Mouse (Mus musculus) midbrain, embryonic 15.5 days (tissue): ENCODE data around the gene Rho. TPM values are rescaled to one million over a fixed set of nuclear protein-coding genes. Genes with fewer than 3 reads are reported as not detected.

Experiments
- ATAC-seq: fragments of 200-750 bp; cut with Nextera tagmentation; replicated peaks from 2 replicates; pipeline ENCODE4 v1.8.0; 2017; ENCODE audit warnings: moderate TSS enrichment
- H3K27ac ChIP-seq: fragments of 300-500 bp; sonication (generic); 2 replicates; pipeline ENCODE4 v1.5.1; 2015; ENCODE audit warnings: mild to moderate bottlenecking, inconsistent platforms
- H3K27me3 ChIP-seq: fragments of 300-500 bp; sonication (generic); replicated peaks from 2 replicates; pipeline ENCODE4 v1.6.1; 2015; ENCODE audit warnings: inconsistent platforms
- H3K36me3 ChIP-seq: fragments of 300-500 bp; sonication (generic); replicated peaks from 2 replicates; pipeline ENCODE4 v1.6.1; 2015; ENCODE audit warnings: inconsistent platforms
- H3K4me1 ChIP-seq: fragments of 300-500 bp; sonication (generic); 2 replicates; pipeline ENCODE4 v1.6.1; 2015; ENCODE audit warnings: inconsistent platforms
- H3K4me2 ChIP-seq: fragments of 300-500 bp; sonication (generic); 2 replicates; pipeline ENCODE4 v1.6.1; 2015; ENCODE audit warnings: inconsistent platforms, mild to moderate bottlenecking, moderate library complexity
- H3K4me3 ChIP-seq: fragments of 300-500 bp; sonication (generic); 2 replicates; pipeline ENCODE4 v1.5.1; 2015; ENCODE audit warnings: mild to moderate bottlenecking, inconsistent platforms
- H3K9ac ChIP-seq: fragments of 300-500 bp; sonication (generic); 2 replicates; pipeline ENCODE4 v1.6.1; 2015; ENCODE audit warnings: mild to moderate bottlenecking, inconsistent platforms
- H3K9me3 ChIP-seq: fragments of 300-500 bp; sonication (generic); 2 replicates; pipeline ENCODE4 v1.6.1; 2016; ENCODE audit warnings: inconsistent platforms
- WGBS: fragments of 180-500 bp; shearing (Covaris S2); methylation state at CpG from one replicate; pipeline ENCODE4 v1.1.7; 2015; ENCODE audit warnings: mixed read lengths; 5-methylcytosine and 5-hydroxymethylcytosine counted together
- polyA plus RNA-seq: library from polyadenylated mRNA; unstranded; fragments of >200 nt; fragmentation: Nextera tagmentation; extraction: Ambion mirVana; gene quantifications from 2 replicates; pipeline ENCODE4 v1.2.1, GENCODE M21; 2015

Rho gene
- polyA plus RNA-seq, 1 experiment from 2014 or later, result 0.18 TPM

DNA sequence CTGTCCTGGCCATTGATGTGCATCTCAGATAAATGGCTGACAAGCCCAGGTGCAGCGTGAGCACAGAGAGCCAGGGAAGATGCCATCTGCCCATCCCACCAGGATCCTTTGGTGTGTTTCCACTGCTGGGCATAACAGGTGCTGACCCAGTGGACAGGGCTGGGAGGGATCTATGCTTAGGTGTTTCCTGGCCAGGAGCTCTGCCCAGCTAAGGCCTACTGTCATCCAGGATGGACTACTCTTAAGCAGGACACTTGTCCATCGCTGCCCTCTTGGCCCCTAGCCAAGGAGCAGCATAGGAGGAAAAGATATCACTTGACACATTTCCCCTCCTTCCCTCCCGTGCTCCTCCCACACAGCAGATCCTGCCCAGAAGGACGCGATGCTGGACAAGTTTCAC lies 14.9 kb upstream of the Rho start:
- 91% methylated on average over 5 of the region's 5 CpGs for WGBS
- Histone ChIP-seq H3K4me2 (no peak overlapping the region), H3K9ac (no peak overlapping the region), H3K9me3 (no peaks in the 10 kb centered on the region), H3K4me3 (no peak overlapping the region), H3K27me3 (no peaks in the 10 kb centered on the region), H3K4me1 (peaks cover 6% of the 10 kb centered on the region), H3K36me3 (no peaks in the 10 kb centered on the region), H3K27ac (no peak overlapping the region)
- no peak for ATAC-seq

DNA sequence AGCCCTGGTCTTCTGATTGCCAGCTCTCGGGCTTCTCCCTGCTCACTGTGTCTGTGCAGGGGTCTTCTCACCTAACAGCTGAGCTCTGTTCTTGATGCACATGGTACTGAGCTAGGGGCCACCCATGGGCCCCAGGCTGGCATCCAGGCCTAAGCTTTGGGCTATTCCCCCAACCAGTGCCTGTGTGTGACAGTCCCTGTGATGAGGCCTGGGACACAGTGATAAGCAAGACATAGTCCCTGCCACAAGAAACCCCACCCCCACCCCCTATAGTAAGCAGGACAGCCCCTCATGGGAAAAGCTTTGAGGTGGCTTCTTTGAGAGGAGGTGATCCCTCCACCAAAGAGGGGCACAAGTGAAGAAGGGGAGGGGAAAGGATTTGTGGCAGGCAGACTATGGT lies 12.9 kb upstream of the Rho start:
- 90% methylated on average over 1 of the region's 1 CpGs for whole genome bisulfite sequencing
- no peaks in the 10 kb centered on the region for H3K27me3 ChIP-seq
- H3K4me1 ChIP-seq, result peaks cover 6% of the 10 kb centered on the region
- no peak overlapping the region for H3K4me3 ChIP-seq
- H3K36me3 ChIP-seq, result no peaks in the 10 kb centered on the region
- no peaks in the 10 kb centered on the region for H3K9me3 ChIP-seq
- H3K9ac ChIP-seq, result no peak overlapping the region
- ATAC-seq, result no peak
- no peak overlapping the region for H3K4me2 ChIP-seq
- no peak overlapping the region for H3K27ac ChIP-seq

DNA sequence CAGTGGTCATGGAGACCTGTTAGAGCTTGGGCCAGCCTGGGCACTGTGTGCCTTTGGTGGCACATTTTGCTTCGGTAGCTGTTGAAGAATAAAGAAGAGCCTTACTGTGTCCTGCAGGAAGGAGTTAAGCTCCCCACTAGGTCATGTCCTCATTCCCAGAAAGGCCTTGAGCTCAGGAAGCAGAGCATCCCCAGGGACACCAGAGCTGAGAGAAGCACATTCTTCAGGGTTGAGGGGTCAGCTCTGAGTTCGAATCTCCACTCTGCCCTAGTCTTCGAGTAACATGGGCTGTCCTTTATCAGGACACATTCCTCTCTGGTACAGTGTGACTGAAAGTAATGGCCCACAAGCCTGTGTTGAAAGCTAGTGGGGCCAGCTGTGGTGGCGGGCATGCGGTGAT lies 11.7 kb upstream of the Rho start:
- no peaks in the 10 kb centered on the region for H3K36me3 ChIP-seq
- 90% methylated on average over 5 of the region's 5 CpGs for WGBS
- no peak overlapping the region for H3K27ac ChIP-seq
- H3K4me3 ChIP-seq, result no peak overlapping the region
- H3K9ac ChIP-seq, result no peak overlapping the region
- H3K9me3 ChIP-seq, result no peaks in the 10 kb centered on the region
- ATAC-seq, result no peak
- H3K27me3 ChIP-seq, result no peaks in the 10 kb centered on the region
- H3K4me2 ChIP-seq, result no peak overlapping the region
- peaks cover 3% of the 10 kb centered on the region; the same call in 1 of the 2 replicates for H3K4me1 ChIP-seq

DNA sequence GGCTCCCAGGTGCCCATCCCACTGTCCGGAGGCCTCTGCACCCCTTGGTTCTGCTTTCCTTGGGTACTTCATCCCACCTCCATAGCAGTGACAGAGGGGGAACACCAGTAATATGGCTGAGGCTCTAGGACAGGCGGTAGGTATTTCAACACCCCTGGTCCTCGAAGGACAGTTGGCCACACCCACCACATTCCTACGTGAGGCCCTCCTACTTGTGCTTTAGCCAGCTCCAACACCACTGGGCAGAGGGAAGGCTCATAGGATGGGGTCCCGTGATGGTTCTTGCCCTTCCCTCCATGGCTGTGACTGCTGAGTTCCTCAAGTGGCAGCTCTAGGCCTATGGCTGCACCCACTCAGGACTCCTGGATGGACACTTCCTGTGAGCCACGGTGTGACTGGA lies 6.7 kb upstream of the Rho start:
- Histone ChIP-seq H3K27ac (no peak overlapping the region), H3K9ac (no peak overlapping the region), H3K4me2 (no peak overlapping the region), H3K4me3 (no peak overlapping the region), H3K36me3 (no peaks in the 10 kb centered on the region), H3K4me1 (peaks cover 10% of the 10 kb centered on the region), H3K27me3 (no peaks in the 10 kb centered on the region), H3K9me3 (no peaks in the 10 kb centered on the region)
- WGBS, result 56% methylated on average over 6 of the region's 6 CpGs
- no peak for ATAC-seq

DNA sequence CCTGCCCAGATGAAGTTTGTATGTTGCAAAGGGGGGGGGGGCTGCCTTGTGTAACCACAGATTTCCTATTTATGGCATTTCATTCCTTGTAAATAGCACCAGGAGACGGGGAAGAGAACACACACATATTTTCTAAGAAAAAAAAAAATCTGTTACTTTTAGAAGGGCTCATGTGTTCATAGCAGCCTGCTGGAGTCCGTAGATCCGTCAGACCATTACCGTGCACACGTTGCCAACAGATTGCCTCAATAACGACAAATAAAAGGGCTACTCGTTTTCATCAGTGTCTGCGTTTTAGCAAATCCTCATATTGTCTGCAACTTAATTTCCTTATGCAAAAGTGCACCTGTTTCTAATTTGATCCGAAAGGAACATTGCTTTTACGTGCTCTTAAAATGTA lies 5.1 kb upstream of the Rho start:
- H3K4me3 ChIP-seq, result no peak overlapping the region
- 68% methylated on average over 10 of the region's 10 CpGs for WGBS
- no peaks in the 10 kb centered on the region for H3K27me3 ChIP-seq
- H3K27ac ChIP-seq, result no peak overlapping the region
- no peak overlapping the region for H3K4me2 ChIP-seq
- no peaks in the 10 kb centered on the region for H3K36me3 ChIP-seq
- no peak overlapping the region for H3K9ac ChIP-seq
- no peaks in the 10 kb centered on the region for H3K9me3 ChIP-seq
- H3K4me1 ChIP-seq, result peaks cover 10% of the 10 kb centered on the region
- no peak for ATAC-seq

DNA sequence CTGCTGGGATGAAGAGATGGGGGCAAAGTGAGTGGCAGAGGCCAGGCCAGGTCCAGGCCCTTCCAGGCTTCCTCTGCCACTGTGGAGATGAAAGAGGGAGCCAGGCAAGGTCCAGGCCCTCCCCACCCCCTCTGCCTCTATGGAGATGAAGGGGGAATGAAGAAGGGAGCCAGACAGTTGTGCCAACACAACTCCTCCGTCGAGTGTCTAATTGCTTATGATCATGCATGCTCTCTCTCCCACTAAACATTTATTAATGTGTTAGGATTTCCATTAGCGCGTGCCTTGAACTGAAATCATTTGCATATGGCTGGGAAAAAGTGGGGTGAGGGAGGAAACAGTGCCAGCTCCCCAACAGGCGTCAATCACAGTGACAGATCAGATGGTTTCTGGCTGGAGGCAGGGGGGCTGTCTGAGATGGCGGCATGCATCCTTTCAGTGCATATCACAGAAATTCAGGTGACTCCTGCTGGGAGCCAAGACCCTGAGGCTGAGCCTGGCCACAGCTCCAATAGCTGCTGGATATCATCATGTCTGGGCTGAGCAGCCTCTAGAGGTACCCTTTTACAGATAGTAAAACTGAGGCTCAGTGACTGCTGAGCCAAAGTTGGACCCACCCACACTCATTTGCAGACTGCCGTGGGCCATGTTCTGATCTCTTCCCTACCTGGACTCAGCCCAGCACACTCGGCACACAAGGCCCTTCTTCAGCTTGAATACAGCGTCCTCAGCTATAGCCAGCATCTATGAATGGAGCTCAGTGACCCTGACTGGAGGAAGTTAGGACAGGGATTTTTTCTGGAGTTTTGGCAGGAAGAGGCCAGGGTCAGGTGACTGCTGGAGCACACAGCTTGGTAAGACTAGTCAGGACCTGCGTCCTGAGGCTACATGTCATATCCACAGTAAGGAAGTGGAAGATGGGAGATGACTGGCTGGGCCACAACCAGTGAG lies 4.0 kb upstream of the Rho start:
- H3K4me1 ChIP-seq, result peaks cover 10% of the 10 kb centered on the region
- no peak overlapping the region for H3K9ac ChIP-seq
- no peak overlapping the region for H3K4me2 ChIP-seq
- H3K4me3 ChIP-seq, result no peak overlapping the region
- ATAC-seq, result peak; percentile 31; the same call in 1 of the 2 replicates
- WGBS, result 68% methylated on average over 10 of the region's 10 CpGs
- H3K27ac ChIP-seq, result 0 out of 2 replicates have a peak overlapping the region, but pooled peaks have one; percentile 2
- H3K27me3 ChIP-seq, result no peaks in the 10 kb centered on the region
- no peaks in the 10 kb centered on the region for H3K9me3 ChIP-seq
- no peaks in the 10 kb centered on the region for H3K36me3 ChIP-seq

DNA sequence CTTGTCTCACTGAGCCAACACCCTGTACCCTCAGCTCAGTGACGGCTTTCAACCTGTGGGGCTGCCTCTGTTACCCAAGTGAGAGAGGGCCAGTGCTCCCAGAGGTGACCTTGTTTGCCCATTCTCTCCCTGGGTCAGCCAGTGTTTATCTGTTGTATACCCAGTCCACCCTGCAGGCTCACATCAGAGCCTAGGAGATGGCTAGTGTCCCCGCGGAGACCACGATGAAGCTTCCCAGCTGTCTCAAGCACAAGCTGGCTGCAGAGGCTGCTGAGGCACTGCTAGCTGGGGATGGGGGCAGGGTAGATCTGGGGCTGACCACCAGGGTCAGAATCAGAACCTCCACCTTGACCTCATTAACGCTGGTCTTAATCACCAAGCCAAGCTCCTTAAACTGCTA lies 1.5 kb upstream of the Rho start:
- H3K9me3 ChIP-seq, result no peaks in the 10 kb centered on the region
- H3K4me2 ChIP-seq, result no peak overlapping the region
- 71% methylated on average over 5 of the region's 5 CpGs for WGBS
- no peak overlapping the region for H3K4me3 ChIP-seq
- H3K27ac ChIP-seq, result no peak overlapping the region
- no peak overlapping the region for H3K9ac ChIP-seq
- no peaks in the 10 kb centered on the region for H3K27me3 ChIP-seq
- peaks cover 10% of the 10 kb centered on the region for H3K4me1 ChIP-seq
- H3K36me3 ChIP-seq, result no peaks in the 10 kb centered on the region
- ATAC-seq, result no peak

DNA sequence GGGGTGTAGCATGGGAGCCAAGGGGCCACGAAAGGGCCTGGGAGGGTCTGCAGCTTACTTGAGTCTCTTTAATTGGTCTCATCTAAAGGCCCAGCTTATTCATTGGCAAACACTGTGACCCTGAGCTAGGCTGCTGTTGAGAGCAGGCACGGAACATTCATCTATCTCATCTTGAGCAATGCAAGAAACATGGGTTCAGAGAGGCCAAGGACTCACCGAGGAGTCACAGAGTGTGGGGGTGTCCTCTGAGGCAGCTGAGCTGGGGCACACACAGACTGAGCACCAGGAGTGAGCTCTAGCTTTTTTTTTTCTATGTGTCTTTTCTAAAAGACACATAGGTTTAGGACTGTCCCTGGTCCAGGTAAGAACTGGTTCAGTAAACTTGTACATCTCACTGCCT lies 843 bp downstream of the Rho start:
- WGBS, result 86% methylated on average over 3 of the region's 3 CpGs

DNA sequence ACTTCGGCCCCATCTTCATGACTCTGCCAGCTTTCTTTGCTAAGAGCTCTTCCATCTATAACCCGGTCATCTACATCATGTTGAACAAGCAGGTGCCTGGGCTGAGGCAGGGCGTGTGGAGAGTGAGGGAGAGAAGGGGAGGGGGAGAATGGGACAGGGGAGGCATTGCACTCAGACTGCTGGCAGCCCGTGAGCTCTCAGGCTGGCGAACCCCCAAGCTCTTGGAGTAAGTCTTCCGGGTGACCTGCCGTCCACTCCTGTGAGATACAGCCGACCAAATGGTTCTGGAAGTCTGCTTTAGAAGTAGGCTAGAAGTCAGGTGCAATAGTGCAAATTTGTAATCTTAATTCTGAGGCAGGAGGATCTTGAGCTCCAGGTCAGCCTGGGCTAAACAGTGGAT lies 4.0 kb downstream of the Rho start:
- Histone ChIP-seq H3K4me2 (no peak overlapping the region), H3K4me3 (no peak overlapping the region), H3K4me1 (no peaks in the 10 kb centered on the region), H3K36me3 (no peaks in the 10 kb centered on the region), H3K9me3 (no peaks in the 10 kb centered on the region), H3K9ac (no peak overlapping the region), H3K27me3 (no peaks in the 10 kb centered on the region), H3K27ac (no peak overlapping the region)
- WGBS, result 88% methylated on average over 8 of the region's 8 CpGs
- ATAC-seq, result no peak

More for the DNA sequence above, 843 bp downstream of the Rho start:
- H3K36me3 ChIP-seq, result no peaks in the 10 kb centered on the region
- H3K27ac ChIP-seq, result no peak overlapping the region
- no peak overlapping the region for H3K4me3 ChIP-seq
- no peaks in the 10 kb centered on the region for H3K9me3 ChIP-seq
- no peak for ATAC-seq
- H3K9ac ChIP-seq, result no peak overlapping the region
- H3K4me2 ChIP-seq, result no peak overlapping the region
- H3K27me3 ChIP-seq, result no peaks in the 10 kb centered on the region
- H3K4me1 ChIP-seq, result peaks cover 5% of the 10 kb centered on the region; the same call in 1 of the 2 replicates

DNA sequence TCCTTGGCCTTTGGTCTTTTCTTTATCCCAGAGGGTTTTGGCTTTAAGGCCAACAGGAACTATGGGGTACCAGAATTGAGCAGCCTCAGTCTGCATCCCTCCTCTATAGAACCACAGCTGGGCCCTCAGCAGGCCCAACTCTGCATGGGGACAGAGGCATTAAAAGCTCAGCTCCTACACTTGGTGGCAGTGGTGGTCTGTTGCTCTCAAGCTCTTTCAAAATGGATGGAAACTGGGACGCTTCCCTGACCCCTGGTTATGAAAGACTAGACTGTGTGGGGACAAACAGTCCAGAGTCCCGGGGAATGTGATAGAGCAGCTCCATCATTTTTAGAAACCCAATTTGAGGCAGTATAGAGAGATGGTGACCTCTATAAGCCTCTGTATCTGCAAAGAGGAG lies 6.5 kb downstream of the Rho start:
- WGBS, result 87% methylated on average over 2 of the region's 2 CpGs
- H3K9ac ChIP-seq, result no peak overlapping the region
- no peak for ATAC-seq
- no peak overlapping the region for H3K4me2 ChIP-seq
- H3K27me3 ChIP-seq, result no peaks in the 10 kb centered on the region
- H3K9me3 ChIP-seq, result no peaks in the 10 kb centered on the region
- no peak overlapping the region for H3K27ac ChIP-seq
- H3K4me3 ChIP-seq, result no peak overlapping the region
- H3K4me1 ChIP-seq, result no peaks in the 10 kb centered on the region
- H3K36me3 ChIP-seq, result no peaks in the 10 kb centered on the region

DNA sequence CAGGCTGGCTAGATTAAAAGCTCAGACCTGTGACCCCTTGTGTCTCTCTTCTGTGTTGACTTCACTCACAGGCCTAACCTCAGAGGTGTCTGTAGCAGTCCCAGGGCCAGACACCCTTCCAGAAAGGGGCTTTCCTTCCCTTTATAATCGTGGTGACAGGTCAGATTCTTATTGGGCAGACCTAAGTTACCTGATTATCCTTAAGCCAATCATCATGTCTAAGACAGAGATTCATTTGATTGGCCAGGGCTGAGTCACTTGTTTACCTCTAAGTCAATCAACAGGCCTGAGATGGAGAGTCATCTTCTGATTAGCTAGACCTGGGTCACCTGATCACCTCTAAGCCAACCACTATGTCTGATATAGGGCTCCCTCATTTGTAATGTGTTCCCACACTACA lies 7.2 kb downstream of the Rho start:
- no peak overlapping the region for H3K4me3 ChIP-seq
- no peak for ATAC-seq
- no peaks in the 10 kb centered on the region for H3K36me3 ChIP-seq
- H3K27me3 ChIP-seq, result no peaks in the 10 kb centered on the region
- no peaks in the 10 kb centered on the region for H3K9me3 ChIP-seq
- no peaks in the 10 kb centered on the region for H3K4me1 ChIP-seq
- H3K4me2 ChIP-seq, result no peak overlapping the region
- H3K9ac ChIP-seq, result no peak overlapping the region
- H3K27ac ChIP-seq, result no peak overlapping the region
- 63% methylated on average over 1 of the region's 1 CpGs for WGBS

DNA sequence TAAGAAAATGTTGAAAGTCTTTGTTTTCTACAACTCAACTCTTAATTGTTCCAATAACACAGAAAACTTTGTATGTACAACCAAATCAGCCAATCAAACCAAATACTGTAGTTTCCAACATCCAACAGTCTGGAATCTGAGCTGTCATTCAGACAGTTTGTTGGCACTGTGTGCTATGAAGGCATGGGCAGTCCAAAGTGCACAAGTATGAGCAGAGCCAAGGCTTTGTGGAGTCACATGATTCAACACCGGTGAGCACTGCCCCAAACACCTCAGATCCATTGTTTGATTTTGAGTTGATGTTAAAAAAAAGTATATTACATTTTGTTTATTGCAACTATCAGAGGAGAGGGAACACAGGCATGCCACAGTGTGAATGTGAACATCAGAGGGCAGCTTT lies 9.1 kb downstream of the Rho start:
- Histone ChIP-seq H3K27ac (no peak overlapping the region), H3K36me3 (no peaks in the 10 kb centered on the region), H3K4me2 (no peak overlapping the region), H3K27me3 (no peaks in the 10 kb centered on the region), H3K9me3 (no peaks in the 10 kb centered on the region), H3K4me3 (no peak overlapping the region), H3K9ac (no peak overlapping the region), H3K4me1 (no peaks in the 10 kb centered on the region)
- 91% methylated on average over 1 of the region's 1 CpGs for WGBS
- ATAC-seq, result no peak

DNA sequence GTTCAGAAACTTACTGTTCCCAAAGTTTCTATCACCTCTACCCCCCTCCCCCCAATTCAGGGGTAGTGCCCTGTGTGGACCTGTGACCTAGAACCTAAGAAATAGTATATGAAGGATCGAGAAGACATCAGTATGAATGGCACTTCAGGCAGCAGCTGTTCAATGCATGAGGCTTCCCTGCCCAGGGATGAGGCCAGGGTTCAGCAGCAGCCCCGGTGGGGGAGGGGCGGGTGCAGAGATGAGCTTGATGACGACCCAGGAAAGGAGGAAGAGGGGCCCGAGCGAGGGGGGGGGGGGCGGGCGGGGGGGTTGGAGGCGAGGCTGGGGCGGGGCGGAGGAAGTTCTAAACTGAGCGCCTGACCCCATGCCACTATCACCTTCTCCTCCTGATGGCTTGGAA lies 9.6 kb downstream of the Rho start:
- WGBS, result 11% methylated on average over 8 of the region's 12 CpGs
- H3K9me3 ChIP-seq, result no peaks in the 10 kb centered on the region
- H3K4me3 ChIP-seq, result no peak overlapping the region
- no peak overlapping the region for H3K9ac ChIP-seq
- no peaks in the 10 kb centered on the region for H3K27me3 ChIP-seq
- H3K4me2 ChIP-seq, result no peak overlapping the region
- no peaks in the 10 kb centered on the region for H3K4me1 ChIP-seq
- ATAC-seq, result no peak
- no peak overlapping the region for H3K27ac ChIP-seq
- H3K36me3 ChIP-seq, result no peaks in the 10 kb centered on the region
